Mouse (Mus musculus): ENCODE results near the gene Ppp1r16b. TPM values are rescaled to one million over a fixed set of nuclear protein-coding genes. Genes with fewer than 3 reads are reported as not detected.
A peak's percentile ranks its signal among the peaks of the same experiment; 100 is the strongest.

Ppp1r16b gene
- polyA plus RNA-seq (2015; fragmentation: Nextera tagmentation; extraction: Ambion mirVana), result 21.0 and 23.4 TPM in 2 replicates

- no peak within 1 kb of the TSS for H3K9ac ChIP-seq
- H3K4me3 ChIP-seq, result no peak within 1 kb of the TSS
- H3K27me3 ChIP-seq (replicated peaks), result 0 out of 2 replicates have a peak, but pooled peaks cover 5% of the 10 kb centered on the region
- no peaks in the 10 kb centered on the region for H3K9me3 ChIP-seq
- ATAC-seq (replicated peaks), result no peak
- WGBS, result 86% methylated on average over 4 of the region's 4 CpGs
- no peak within 1 kb of the TSS for H3K4me2 ChIP-seq
- H3K27ac ChIP-seq, result no peak within 1 kb of the TSS
- peaks cover 33% of the 10 kb centered on the region for H3K4me1 ChIP-seq
- H3K36me3 ChIP-seq (replicated peaks), result no peaks in the 10 kb centered on the region
These were observed at the start of gene Ppp1r16b for GRCm38 (mm10) chr2:158665098-158665497. Gene Ppp1r16b (plus strand): TSS chr2:158665398.

- no peak for ATAC-seq (replicated peaks)
- no peaks in the 10 kb centered on the region for H3K36me3 ChIP-seq (replicated peaks)
- H3K27ac ChIP-seq, result 0 out of 2 replicates have a peak overlapping the region, but pooled peaks have one; percentile 77
- H3K4me1 ChIP-seq, result peaks cover 31% of the 10 kb centered on the region
- no peak overlapping the region for H3K9ac ChIP-seq
- no peaks in the 10 kb centered on the region for H3K9me3 ChIP-seq
- peak overlapping the region; percentile 51 for H3K4me2 ChIP-seq
- peaks cover 45% of the 10 kb centered on the region for H3K27me3 ChIP-seq (replicated peaks)
- 2% methylated on average over 13 of the region's 13 CpGs for whole genome bisulfite sequencing
- H3K4me3 ChIP-seq, result peak overlapping the region; percentile 50
These were observed 49.5 kb upstream of the Ppp1r16b start for GRCm38 (mm10) chr2:158615702-158616101.

- WGBS, result 0% methylated on average over 12 of the region's 12 CpGs
These were observed 48.9 kb upstream of the Ppp1r16b start for GRCm38 (mm10) chr2:158616296-158616695.

GRCm38 (mm10) chr2:158616790-158617189 is 48.4 kb upstream of the Ppp1r16b start:
- 16% methylated on average over 11 of the region's 11 CpGs for WGBS

More at GRCm38 (mm10) chr2:158616296-158616695, 48.9 kb upstream of the Ppp1r16b start:
- Histone ChIP-seq H3K4me1 (peaks cover 27% of the 10 kb centered on the region), H3K27ac (peak overlapping the region; percentile 77), H3K36me3 (replicated peaks) (no peaks in the 10 kb centered on the region), H3K9ac (0 out of 2 replicates have a peak overlapping the region, but pooled peaks have one; percentile 23), H3K4me3 (peak overlapping the region; percentile 50), H3K4me2 (peak overlapping the region; percentile 51), H3K9me3 (no peaks in the 10 kb centered on the region), H3K27me3 (replicated peaks) (peaks cover 40% of the 10 kb centered on the region)
- ATAC-seq (replicated peaks), result peak; percentile 79

GRCm38 (mm10) chr2:158624718-158625222 is 40.4 kb upstream of the Ppp1r16b start, which contains the start of gene Actr5:
Gene Actr5 (plus strand): TSS chr2:158624888.
- H3K4me1 ChIP-seq, result peaks cover 18% of the 10 kb centered on the region
- no peaks in the 10 kb centered on the region for H3K9me3 ChIP-seq
- WGBS, result 0% methylated on average over 39 of the region's 39 CpGs
- H3K36me3 ChIP-seq (replicated peaks), result no peaks in the 10 kb centered on the region; the same call in 1 of the 2 replicates
- ATAC-seq (replicated peaks), result peak; percentile 92
- H3K27ac ChIP-seq, result peak within 1 kb of the TSS; percentile 88
- peak within 1 kb of the TSS; percentile 68 for H3K4me2 ChIP-seq
- peak within 1 kb of the TSS; percentile 66 for H3K4me3 ChIP-seq
- H3K9ac ChIP-seq, result peak within 1 kb of the TSS; percentile 61
- H3K27me3 ChIP-seq (replicated peaks), result no peaks in the 10 kb centered on the region

More at GRCm38 (mm10) chr2:158616790-158617189, 48.4 kb upstream of the Ppp1r16b start:
- Histone ChIP-seq H3K4me2 (peak overlapping the region; percentile 51), H3K9me3 (no peaks in the 10 kb centered on the region), H3K27ac (peak overlapping the region; percentile 77), H3K9ac (no peak overlapping the region; the same call in 1 of the 2 replicates), H3K4me3 (peak overlapping the region; percentile 50), H3K4me1 (peaks cover 27% of the 10 kb centered on the region), H3K27me3 (replicated peaks) (peaks cover 40% of the 10 kb centered on the region), H3K36me3 (replicated peaks) (no peaks in the 10 kb centered on the region)
- peak; percentile 55 for ATAC-seq (replicated peaks)

- H3K27ac ChIP-seq, result peak overlapping the region; percentile 88
- H3K36me3 ChIP-seq (replicated peaks), result no peaks in the 10 kb centered on the region; the same call in 1 of the 2 replicates
- H3K27me3 ChIP-seq (replicated peaks), result no peaks in the 10 kb centered on the region
- under 1% methylated on average over 39 of the region's 44 CpGs for WGBS
- H3K4me1 ChIP-seq, result peaks cover 18% of the 10 kb centered on the region
- peak overlapping the region; percentile 61 for H3K9ac ChIP-seq
- H3K4me3 ChIP-seq, result peak overlapping the region; percentile 66
- peak overlapping the region; percentile 68 for H3K4me2 ChIP-seq
- no peak; the same call in none of the 2 replicates for ATAC-seq (replicated peaks)
- no peaks in the 10 kb centered on the region for H3K9me3 ChIP-seq
These were observed 40.0 kb upstream of the Ppp1r16b start for GRCm38 (mm10) chr2:158625231-158625630.

- Histone ChIP-seq H3K36me3 (replicated peaks) (no peaks in the 10 kb centered on the region; the same call in 1 of the 2 replicates), H3K27ac (no peak overlapping the region), H3K27me3 (replicated peaks) (no peaks in the 10 kb centered on the region), H3K4me2 (peak overlapping the region; percentile 68), H3K9me3 (no peaks in the 10 kb centered on the region), H3K9ac (peak overlapping the region; percentile 61), H3K4me1 (peaks cover 18% of the 10 kb centered on the region), H3K4me3 (peak overlapping the region; percentile 66)
- ATAC-seq (replicated peaks), result no peak
- 40% methylated on average over 8 of the region's 8 CpGs for WGBS
These were observed 39.5 kb upstream of the Ppp1r16b start for GRCm38 (mm10) chr2:158625697-158626096.

- H3K36me3 ChIP-seq (replicated peaks), result peaks cover 26% of the 10 kb centered on the region
These were observed 36.3 kb upstream of the Ppp1r16b start for GRCm38 (mm10) chr2:158628858-158629257.

GRCm38 (mm10) chr2:158629414-158629813 is 35.8 kb upstream of the Ppp1r16b start:
- Histone ChIP-seq H3K27me3 (replicated peaks) (no peaks in the 10 kb centered on the region), H3K4me3 (no peak overlapping the region), H3K9ac (no peak overlapping the region), H3K4me1 (peaks cover 18% of the 10 kb centered on the region), H3K4me2 (no peak overlapping the region), H3K27ac (no peak overlapping the region), H3K36me3 (replicated peaks) (peaks cover 27% of the 10 kb centered on the region), H3K9me3 (no peaks in the 10 kb centered on the region)
- WGBS, result 91% methylated on average over 1 of the region's 1 CpGs
- no peak for ATAC-seq (replicated peaks)

More at GRCm38 (mm10) chr2:158628858-158629257, 36.3 kb upstream of the Ppp1r16b start:
- ATAC-seq (replicated peaks), result no peak
- Histone ChIP-seq H3K4me3 (no peak overlapping the region), H3K9me3 (no peaks in the 10 kb centered on the region), H3K4me2 (no peak overlapping the region), H3K27me3 (replicated peaks) (no peaks in the 10 kb centered on the region), H3K4me1 (peaks cover 18% of the 10 kb centered on the region), H3K9ac (no peak overlapping the region), H3K27ac (no peak overlapping the region)
- 68% methylated on average over 3 of the region's 3 CpGs for WGBS

GRCm38 (mm10) chr2:158631873-158632272 is 33.3 kb upstream of the Ppp1r16b start:
- WGBS, result 78% methylated on average over 5 of the region's 5 CpGs
- Histone ChIP-seq H3K4me1 (peaks cover 3% of the 10 kb centered on the region), H3K9ac (no peak overlapping the region), H3K4me2 (no peak overlapping the region), H3K36me3 (replicated peaks) (peaks cover 49% of the 10 kb centered on the region), H3K9me3 (no peaks in the 10 kb centered on the region), H3K27ac (no peak overlapping the region), H3K27me3 (replicated peaks) (no peaks in the 10 kb centered on the region), H3K4me3 (no peak overlapping the region)
- no peak for ATAC-seq (replicated peaks)

GRCm38 (mm10) chr2:158641869-158642268 is 23.3 kb upstream of the Ppp1r16b start:
- WGBS, result 18% methylated on average over 2 of the region's 2 CpGs
- peak; percentile 58; the same call in 1 of the 2 replicates for ATAC-seq (replicated peaks)
- Histone ChIP-seq H3K9me3 (no peaks in the 10 kb centered on the region), H3K27me3 (replicated peaks) (no peaks in the 10 kb centered on the region), H3K27ac (no peak overlapping the region), H3K4me1 (no peaks in the 10 kb centered on the region), H3K36me3 (replicated peaks) (peaks cover 15% of the 10 kb centered on the region; the same call in 1 of the 2 replicates), H3K9ac (no peak overlapping the region), H3K4me2 (no peak overlapping the region), H3K4me3 (no peak overlapping the region)

GRCm38 (mm10) chr2:158642587-158642986 is 22.6 kb upstream of the Ppp1r16b start:
- Histone ChIP-seq H3K9me3 (no peaks in the 10 kb centered on the region), H3K4me3 (no peak overlapping the region), H3K4me1 (no peaks in the 10 kb centered on the region), H3K9ac (no peak overlapping the region), H3K27ac (no peak overlapping the region), H3K36me3 (replicated peaks) (peaks cover 10% of the 10 kb centered on the region; the same call in 1 of the 2 replicates), H3K4me2 (no peak overlapping the region), H3K27me3 (replicated peaks) (no peaks in the 10 kb centered on the region)
- no peak for ATAC-seq (replicated peaks)
- WGBS, result 82% methylated on average over 2 of the region's 2 CpGs

All from midbrain, embryonic 15.5 days (tissue).